Mouse (Mus musculus): Measurements from ENCODE around the gene Rbm41.

DNA sequence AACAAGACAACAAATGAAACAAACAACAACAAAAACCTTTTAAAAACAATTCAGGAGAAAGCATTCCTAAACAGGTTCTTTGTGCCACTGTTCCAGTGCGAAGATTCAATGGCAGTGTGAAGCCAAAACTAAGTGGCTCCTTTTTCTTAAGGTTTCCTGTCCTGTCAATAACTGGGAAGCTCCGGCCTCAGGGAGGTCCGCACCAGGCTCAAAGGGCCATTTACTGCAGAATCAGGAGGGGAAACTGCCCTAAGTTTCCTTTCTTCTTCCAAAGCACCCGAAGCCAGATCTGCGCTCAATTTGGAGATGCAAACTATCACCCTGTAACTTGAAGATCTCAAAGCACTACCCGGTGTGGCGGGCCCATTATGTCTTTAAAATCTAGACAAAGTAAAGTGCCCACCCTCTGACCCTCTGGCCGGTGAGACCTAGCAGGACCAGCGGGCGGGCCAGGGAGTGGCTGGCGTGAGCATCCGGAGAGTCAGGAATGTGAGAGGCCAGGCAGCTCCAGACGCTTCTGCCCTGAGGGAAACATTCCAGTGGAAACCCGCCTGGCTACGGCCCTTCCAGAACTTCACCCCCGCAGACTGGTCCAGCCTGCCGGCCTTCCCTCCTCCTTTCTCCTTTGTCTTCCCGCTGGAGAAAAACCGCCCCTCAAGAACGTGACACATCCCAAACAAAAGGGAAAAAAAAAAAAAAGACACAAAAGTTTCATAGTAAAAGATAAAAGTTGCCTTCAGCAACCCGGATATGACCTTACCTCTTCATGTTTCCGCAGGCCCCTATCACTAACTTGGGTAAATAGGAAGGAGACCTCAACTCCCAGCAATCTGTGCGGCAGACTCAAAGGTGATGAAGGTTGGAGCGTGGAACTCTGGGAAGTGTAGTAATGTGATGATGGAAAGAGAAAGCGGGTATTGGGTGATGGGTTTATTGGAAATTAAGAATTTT, at the start of gene Rbm41:
- no peak for TF ChIP-seq CTCF (IDR thresholded peaks at IDR 0.05; ENCODE audit: insufficient read depth, low read depth, low read length)
- TF ChIP-seq POLR2A (IDR thresholded peaks at IDR 0.05; ENCODE audit: insufficient read depth, low read depth, low read length), result no peak

Measured in olfactory bulb, adult 2 months (tissue).